Mouse (Mus musculus): ENCODE results near the gene Galnt11.

GRCm38 (mm10) chr5:25310226-25310625 lies 88.5 kb downstream of the Galnt11 start:
- TF ChIP-seq GATA1 (IDR thresholded peaks at IDR 0.05; ENCODE audit: borderline replicate concordance, low read length) = no peak
- TF ChIP-seq FLI1 (IDR thresholded peaks at IDR 0.05; ENCODE audit: low read length) = no peak

Measured in megakaryocyte, embryonic 14.5 days (primary cell).